Mouse (Mus musculus): Measurements from ENCODE around the gene Casc3.

Casc3 gene

DNA sequence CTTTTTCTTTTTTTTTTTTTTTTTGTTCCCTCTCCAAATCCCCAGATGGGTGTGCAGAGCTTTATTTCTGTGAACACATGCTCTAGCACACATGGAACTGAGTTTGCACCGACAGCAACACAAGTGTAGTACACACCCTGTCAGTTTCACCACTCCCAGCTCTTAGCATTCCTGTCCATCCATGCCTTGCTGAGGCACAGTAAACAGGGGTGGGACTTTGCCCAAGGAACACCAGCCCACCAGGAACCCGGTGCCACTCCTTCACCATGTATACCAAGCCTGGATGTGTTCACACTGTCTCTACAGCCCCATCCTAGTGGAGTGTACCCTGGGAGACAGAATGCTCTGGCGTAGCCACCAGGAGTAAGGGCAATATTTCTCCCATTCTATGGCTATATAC lies 31.0 kb downstream of the Casc3 start:
- no peak for DNase-seq (ENCODE audit: low spot score in 2 of 2)

DNA sequence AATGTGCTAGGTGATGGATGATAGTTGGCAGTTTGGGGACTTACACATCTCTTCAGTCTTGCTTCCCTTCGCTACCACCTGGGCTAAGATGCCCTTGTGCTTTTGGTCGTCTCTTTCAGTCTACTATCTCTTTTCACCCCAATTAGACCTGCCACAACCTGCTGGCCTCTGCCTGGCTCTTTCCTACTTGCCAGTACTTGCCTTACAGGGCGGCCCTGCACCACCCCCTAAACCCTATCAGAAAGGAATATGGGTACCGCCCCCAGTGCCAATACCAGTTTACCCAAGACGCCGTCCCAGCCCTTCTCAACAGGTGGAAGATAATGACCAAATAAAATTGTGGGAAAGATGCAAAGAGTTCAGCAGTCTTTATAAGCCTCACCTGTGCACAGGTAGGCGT lies 31.4 kb downstream of the Casc3 start:
- no peak for DNase-seq (ENCODE audit: low spot score in 2 of 2)

DNA sequence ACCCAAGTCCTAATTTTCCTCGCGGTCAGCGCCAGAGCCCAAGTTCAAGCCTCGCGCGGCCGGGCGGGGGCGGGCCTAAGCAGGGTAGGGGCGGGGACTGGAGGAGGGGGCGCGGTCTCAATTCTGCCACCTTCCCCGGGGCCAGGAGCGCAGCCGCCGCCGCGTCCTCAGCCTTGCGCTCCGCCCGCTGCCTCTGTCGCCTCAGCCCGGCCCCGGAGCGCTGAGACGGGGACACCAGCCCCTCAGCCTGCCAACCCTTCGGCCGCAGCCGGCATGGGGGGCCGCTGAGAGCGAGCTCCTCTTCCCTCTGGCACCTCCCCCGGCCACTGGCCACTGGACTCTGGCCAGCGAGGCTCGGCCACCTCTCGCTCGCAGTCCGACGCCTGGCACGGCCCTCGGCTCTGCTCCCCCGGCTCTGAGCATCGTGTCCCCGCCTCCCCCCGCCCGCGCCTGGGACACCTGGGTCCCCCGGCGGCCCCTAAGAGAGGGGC lies 32.0 kb downstream of the Casc3 start, which contains the start of gene Rapgefl1:
TSS of gene Rapgefl1 (plus strand) at position 135 of the 491 bp plus-strand sequence.
- peak; percentile 68 to 80 for DNase-seq (ENCODE audit: low spot score in 2 of 2)

DNA sequence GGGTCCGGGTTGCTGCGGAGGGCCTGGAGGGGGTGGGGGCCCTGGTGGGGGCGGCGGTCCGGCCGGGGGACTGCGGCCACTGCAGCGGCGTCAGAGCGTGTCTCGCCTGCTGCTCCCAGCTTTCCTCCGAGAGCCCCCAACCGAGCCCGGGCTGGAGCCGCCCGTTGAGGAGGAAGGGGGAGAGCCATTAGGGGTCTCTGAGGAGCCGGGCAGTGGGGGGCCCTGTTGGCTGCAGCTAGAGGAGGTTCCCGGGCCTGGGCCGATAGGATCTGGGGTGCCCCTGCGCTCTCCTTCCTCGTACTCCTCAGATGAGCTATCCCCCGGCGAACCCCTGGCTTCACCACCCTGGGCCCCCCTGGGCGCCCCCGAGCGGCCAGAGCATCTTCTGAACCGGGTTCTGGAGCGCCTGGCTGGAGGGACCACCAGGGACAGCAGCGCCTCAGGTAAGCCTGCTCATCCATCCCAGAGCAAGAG lies 32.6 kb downstream of the Casc3 start:
- DNase-seq (ENCODE audit: low spot score in 2 of 2), result peak in 1 of 2 experiments; percentile 54

DNA sequence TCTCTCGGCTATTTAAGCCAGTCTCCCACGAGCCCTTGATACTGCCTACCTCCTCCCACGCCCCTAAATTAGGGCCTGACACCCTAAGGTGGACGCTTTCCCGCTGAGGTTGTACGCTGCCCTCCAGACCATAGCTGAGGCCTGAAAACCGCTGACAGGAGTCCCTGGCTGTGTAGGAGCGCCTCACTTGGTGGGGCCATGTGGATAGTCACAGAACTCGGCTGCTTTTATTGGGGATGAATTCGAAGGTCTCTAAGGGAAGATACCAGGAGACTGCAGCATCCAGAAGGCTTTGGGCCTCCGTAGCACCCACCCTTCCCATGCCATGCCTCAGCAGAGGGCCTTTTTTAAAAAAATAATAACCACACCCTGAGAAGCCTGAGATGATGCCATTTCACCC lies 33.2 kb downstream of the Casc3 start:
- no peak for DNase-seq (ENCODE audit: low spot score in 2 of 2)

DNA sequence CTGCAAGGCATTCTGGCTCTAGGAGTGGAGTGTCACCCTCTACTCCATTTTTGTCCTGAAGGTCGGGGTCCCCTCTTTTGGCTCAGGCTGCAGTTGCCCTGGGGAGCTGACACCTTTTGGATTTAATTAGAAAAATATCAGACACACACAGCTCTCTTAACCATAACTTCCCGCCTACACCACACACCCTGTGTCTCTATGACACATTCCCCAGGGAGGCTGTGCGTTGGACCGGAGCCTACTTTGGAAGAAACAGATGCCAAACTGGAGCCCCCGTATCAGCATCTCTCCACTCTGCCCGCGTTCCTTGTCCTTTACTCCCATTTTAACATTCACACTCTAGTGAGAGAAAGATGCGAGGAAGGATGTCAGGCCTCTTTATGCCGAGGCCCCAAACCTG lies 33.8 kb downstream of the Casc3 start:
- no peak for DNase-seq (ENCODE audit: low spot score in 2 of 2)

DNA sequence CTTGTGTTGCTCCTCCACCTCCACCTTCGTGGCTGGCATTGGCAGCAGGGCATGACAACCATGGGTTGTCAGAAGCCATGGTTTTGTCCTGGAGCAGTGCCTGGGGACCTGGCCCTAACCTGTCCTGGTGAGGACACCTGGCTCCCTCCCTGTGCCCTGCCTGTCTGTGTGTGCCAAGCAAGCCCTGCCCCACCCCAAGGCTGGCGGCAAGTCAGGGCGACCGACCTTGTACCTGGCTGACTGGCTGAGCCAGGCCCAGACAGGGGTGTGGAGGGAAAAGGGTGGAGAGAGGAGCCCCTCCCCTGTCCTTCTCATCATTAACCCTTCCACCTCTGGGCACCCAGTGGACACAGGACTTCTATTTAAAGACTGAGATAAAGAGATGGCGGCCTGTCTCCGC lies 34.7 kb downstream of the Casc3 start:
- DNase-seq (ENCODE audit: low spot score in 2 of 2), result no peak

DNA sequence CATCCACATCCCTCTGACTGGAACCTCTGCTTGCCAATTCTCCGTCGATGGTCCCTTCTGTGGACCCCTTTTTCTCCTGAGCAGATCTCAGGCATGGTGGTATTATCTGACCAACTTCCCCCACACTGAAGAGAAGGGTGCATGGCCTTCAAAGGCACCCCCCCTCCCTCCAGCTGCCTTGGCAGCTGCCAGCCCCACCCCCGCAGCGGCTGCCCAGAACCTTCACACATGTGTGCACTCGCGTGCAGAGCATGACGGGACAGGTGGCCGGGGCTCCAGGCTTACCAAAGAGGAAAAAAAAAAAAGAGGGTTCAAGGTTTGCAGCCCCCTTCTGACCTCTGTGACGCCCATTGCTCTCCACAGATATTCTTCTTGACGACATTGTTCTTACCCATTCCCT lies 35.2 kb downstream of the Casc3 start:
- no peak for DNase-seq (ENCODE audit: low spot score in 2 of 2)

DNA sequence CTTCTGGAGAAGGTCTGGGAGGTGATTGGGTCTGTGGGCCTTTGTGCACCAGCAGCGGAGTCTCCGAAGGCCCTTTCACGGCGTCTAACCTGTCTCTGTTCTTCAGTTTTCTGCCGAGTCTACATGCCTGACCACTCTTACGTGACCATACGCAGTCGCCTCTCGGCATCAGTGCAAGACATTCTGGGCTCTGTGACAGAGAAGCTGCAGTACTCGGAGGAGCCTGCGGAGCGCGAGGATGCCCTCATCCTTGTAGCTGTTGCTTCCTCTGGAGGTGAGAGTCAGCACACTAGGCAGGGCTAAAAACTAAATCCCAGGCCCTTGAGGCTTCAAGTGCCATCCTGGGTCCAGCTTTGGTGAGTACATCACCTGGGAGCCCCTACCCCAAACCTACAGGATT lies 41.3 kb downstream of the Casc3 start:
- DNase-seq (ENCODE audit: low spot score in 2 of 2), result no peak

DNA sequence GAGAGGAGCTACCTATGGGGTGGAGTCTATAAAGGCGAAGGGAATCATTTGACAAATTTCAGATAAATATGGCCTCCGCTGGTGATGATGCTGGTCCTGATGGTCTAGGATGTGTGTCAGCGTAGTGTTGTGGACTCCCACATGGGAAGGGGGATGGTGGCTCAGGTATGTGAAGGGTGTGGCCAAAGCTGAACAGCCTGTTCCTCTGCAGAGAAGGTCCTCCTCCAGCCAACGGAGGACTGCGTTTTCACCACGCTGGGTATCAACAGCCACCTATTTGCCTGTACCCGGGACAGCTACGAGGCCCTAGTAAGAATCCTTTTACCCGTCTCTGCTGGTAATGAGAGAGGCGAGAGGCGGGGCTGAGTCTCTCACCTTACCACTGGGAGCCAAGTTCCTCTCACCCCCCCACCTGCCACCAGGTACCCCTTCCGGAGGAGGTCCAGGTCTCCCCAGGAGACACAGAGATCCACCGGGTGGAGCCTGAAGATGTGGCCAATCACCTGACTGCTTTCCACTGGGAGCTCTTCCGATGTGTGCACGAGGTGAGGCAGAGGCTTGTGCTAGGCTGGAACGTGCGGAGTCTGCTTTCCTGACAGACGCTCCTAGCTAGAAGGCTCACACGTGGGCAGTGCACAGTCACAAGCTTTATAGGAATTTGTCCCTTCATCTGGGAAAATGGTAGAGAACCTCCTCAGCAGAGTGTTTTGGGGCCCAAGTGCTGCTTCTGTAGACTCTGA lies 42.3 kb downstream of the Casc3 start:
- DNase-seq (ENCODE audit: low spot score in 2 of 2), result no peak

DNA sequence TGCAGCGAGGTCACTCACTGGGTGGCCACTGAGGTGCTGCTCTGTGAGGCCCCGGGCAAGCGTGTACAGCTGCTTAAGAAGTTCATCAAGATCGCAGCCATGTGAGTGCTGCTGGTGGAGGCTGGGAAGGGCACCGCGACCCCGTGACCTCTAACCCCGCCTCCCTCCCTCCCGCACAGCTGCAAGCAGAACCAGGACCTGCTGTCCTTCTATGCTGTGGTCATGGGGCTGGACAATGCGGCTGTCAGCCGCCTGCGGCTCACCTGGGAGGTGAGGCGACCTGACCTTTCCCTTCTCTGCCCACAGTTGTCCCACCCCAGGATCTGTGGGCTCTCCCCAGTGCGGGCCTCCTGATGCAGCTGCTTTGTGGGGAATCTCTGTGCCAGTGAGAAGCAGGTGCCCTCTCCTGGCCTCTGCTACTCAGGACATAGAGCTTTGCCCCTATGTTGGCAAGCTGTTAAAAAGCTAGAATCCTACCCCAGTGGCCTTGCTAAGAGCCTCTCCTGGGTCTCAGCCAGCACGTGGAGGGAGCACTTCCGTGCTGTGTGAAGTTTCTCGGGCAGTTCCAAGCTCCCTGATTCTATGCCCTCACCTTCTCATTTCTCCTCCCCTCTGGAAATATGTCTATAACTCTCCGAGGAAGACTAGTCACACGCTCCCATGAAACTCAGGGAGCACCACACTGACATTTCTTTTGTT lies 44.6 kb downstream of the Casc3 start:
- DNase-seq (ENCODE audit: low spot score in 2 of 2), result no peak

DNA sequence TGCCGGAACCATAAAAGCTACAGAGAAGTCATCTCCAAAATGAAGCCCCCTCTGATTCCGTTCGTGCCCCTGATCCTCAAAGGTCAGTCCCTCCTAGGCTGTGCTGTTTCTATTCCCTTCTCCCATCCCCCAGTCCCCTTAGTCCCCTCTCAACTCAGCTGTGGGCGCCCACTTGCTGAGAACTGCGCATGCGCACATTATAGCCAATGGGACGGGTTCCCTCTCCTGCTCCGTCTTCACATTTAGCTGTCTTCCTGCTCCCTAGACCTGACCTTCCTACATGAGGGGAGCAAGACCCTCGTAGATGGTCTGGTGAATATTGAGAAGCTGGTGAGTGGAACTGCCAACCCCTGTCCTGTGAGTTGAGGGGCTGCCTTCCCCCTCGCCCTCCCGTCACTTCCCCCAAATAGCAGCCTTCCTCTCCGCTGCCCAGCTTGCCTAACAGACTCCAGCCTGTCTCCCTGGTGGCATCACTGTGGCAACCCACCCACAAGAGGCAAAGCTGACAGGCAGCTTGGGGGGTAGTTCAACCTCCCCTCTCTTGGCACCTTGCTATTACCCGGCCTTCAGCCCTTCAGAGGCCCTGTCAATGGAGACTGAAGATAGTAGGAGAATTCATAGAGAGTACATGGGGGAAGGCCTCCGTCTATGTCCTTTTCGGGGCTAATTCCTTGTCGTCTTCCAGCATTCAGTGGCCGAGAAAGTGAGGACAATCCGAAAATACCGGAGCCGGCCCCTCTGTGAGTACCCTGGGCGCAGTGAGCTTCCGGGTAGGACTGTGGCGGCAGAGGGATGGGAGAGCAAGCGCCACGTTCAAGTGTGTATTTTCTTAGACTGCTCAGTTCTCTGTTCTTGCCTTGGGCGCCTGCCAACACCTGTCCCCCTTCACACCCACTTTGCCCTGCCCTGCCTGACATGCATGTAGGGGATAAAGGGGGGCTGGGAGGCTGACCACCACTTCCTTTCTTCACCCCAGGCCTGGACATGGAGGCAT lies 45.7 kb downstream of the Casc3 start:
- DNase-seq (ENCODE audit: low spot score in 2 of 2), result no peak

DNA sequence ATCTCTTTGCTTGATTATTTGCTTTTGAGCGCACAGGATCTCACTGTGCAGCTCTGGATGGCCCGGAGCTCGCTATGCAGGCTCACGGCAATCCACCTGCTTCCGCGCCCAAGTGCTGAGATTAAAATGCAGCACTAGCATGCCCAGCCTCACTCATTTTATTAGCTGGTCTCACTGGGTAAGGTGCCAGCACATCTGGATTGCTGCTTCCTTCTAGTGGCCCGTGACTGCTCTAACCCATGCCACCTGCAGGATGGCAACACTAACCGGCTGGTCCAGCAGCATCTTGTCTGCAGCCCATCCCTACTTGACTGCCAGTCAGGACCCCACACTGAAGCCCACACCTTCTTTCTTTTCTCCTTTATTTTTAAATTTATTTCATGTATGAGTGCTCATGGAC lies 49.4 kb downstream of the Casc3 start:
- DNase-seq (ENCODE audit: low spot score in 2 of 2), result no peak

DNA sequence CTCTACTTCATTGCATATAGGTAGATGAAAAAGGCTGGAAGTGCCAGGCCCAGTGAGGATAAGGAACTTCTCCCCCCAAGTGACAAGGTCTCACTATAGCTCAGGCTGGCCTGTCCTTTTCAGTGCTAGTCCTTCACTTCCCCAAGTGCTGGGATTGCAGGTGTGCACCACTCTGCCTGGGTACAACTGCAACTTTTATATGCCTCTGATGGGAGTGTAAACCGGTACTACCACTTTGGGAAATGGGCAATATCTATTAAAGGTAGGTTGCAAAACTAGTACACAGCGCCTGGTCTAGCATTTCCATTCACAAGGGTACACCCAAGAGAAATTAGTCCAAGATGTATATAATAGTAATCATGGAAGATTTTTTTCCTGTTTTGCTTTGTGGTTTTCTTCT lies 50.0 kb downstream of the Casc3 start:
- DNase-seq (ENCODE audit: low spot score in 2 of 2), result no peak

DNA sequence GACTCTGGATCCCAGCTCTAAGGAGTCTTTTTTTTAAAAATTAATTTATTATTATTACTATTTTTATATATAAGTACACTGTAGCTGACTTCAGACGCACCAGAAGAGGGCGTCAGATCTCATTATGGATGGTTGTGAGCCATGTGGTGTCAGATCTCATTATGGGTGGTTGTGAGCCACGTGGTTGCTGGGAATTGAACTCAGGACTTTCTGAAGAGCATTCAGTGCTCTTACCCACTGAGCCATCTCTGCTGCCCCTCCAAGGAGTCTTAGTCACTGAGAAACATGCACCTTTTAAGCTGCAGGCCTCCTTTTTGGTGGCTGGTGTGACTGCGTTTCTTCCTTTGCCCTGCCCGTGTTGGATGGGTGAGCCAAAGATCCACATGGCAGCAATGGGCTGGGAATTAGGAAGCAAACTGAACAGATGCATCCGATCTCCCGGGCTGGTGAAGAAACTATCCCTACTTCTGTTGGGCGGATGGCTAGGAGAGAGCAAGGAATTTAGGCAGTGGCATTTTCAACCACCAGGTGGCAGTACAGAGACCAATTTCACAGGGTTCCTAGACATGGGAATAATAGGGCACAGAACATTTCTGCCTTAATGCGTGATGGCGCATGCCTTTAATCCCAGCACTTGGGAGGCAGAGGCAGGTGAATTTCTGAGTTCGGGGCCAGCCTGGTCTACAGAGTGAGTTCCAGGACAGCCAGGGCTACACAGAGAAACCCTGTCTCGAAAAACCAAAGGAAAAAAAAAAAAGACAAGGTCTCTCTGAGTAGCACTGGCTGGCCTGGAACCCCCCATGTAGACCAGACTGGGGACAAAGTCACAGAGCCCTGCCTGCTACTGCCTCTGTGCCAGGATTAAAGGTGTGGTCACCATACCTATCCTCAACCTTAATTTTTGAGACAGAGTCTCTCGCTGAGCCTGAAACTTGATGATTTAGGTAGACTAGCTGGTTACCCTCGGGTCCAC lies 54.3 kb downstream of the Casc3 start:
- DNase-seq (ENCODE audit: low spot score in 2 of 2), result peak in 1 of 2 experiments; percentile 81

DNA sequence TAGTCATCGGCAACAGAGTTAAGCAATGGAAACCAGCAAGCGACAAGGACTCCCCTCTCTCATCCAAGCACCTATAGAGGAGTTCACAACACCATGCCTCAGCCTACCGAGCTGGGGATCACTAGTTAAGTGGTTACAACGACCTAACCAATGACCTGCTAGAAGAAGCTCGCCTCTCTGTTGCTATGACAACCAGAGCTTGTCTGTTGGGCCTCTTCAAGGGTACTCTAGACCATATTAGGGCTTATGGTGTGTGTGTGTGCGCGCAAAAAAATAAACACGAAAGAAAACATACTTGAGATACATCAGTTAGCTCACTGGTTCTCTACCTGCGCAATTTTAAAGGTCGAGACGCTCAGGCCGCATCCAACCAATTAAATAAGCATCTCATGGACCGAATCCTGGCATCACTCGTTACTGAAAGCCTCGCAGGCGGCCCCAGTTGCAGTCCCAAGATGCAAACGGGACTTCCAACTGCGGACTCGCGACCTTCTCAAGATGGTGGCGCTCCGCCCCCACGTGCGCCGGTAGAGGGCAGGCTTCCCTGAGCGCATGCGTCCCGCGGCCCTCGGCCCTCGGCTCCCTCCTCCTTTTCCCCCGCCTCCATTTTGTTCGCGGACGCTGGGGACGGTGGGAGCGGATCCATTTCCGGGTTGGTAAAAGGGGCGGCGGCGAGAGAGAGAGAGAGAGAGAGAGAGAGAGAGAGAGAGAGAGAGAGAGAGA lies 58.5 kb downstream of the Casc3 start, which contains the start of gene Wipf2:
TSS of gene Wipf2 (plus strand) at position 611 of the 723 bp plus-strand sequence.
- DNase-seq (ENCODE audit: low spot score in 2 of 2), result peak; percentile 92 to 95

DNA sequence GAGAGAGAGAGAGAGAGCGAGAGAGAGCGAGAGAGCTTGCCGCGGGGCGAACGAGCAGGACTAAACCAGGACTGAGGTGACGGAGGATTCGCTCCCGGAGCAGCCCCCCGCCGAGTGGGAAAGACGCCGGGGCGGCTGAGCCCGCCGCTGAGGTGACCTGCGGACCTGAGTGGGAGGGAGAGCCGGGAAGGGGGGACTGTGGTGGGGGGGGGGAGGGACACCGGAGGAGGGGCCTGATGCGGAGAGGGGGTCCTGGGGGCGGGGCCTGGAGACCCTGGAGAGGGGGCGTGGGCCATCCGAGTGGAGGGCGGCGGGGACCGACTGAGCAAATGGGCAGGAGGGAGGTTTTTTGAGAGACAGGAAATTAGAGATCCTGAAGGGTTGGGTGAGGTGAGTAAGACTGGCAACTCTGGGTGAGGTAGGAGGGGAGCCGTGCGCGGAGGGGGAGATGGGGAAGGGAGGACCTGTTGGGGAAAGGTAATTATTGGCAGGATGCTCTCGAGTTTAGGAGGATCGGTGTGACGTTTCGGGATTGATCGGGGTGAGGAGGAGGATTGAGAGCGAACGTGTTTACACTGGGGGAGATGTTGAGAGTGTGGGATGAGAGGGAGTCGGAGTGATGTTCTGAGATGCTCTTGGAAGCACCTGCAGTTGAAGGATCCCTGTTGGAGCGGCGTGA lies 59.2 kb downstream of the Casc3 start:
- peak in 1 of 2 experiments; percentile 62 for DNase-seq (ENCODE audit: low spot score in 2 of 2)

DNA sequence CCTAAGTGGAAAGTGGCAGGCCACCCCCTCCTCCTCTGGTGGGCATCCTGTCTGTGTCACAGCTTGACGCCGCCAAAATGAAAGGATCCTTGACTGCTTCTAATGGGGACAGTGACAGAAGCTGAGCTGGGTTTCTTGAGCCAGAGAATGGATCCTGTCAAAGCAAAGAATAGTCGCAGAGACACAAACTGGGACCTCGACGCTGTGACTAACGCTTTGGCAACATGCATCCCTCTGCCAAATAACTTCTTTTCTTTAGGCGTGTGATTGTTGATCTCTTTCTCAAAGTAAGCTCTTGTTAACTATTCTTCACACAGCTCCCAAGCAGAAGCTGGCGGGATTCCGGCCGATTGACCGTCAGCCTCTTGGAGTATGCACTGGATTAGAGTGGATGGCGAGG lies 62.6 kb downstream of the Casc3 start:
- DNase-seq (ENCODE audit: low spot score in 2 of 2), result no peak

DNA sequence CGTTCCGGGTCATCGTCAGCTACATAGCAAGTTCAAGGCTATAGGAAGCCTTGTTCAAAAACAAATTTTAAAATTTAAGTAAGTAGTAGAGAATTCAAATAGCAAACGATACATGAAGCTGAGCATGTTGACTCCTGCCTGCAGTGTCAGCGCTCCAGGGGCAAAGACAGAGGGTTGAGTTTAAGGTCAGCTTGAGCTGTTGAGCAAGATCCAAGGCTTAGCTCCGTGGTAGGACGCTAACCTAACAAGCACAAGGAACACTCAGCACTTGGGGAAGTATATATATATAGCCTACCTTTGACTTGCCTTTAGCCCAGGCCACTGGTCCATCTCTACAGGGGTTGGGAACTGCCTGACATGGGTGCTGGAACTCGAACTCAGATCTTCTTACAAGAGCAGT lies 65.2 kb downstream of the Casc3 start:
- no peak for DNase-seq (ENCODE audit: low spot score in 2 of 2)
